Mouse (Mus musculus) hindbrain, embryonic 12.5 days (tissue): ENCODE results near the gene Sarm1. TPM values are rescaled to one million over a fixed set of nuclear protein-coding genes. Genes with fewer than 3 reads are reported as not detected.

Source experiments
- ATAC-seq: fragments of 200-750 bp; cut with Nextera tagmentation; 2 replicates; pipeline ENCODE4 v1.8.0; 2017; ENCODE audit warnings: moderate TSS enrichment; ENCODE audit not compliant: low FRiP score
- H3K27ac ChIP-seq: fragments of 300-500 bp; sonication (generic); 2 replicates; pipeline ENCODE4 v1.5.1; 2016; ENCODE audit warnings: mild to moderate bottlenecking
- H3K27me3 ChIP-seq: fragments of 300-500 bp; sonication (generic); 2 replicates; pipeline ENCODE4 v1.6.1; 2016; ENCODE audit warnings: mild to moderate bottlenecking
- H3K36me3 ChIP-seq: fragments of 300-500 bp; sonication (generic); 2 replicates; pipeline ENCODE4 v1.6.1; 2016; ENCODE audit warnings: mild to moderate bottlenecking
- H3K4me1 ChIP-seq: fragments of 300-500 bp; sonication (generic); 2 replicates; pipeline ENCODE4 v1.6.1; 2016
- H3K4me2 ChIP-seq: fragments of 300-500 bp; sonication (generic); replicated peaks from 2 replicates; pipeline ENCODE4 v1.6.1; 2016; ENCODE audit warnings: mild to moderate bottlenecking
- H3K4me3 ChIP-seq: fragments of 300-500 bp; sonication (generic); 2 replicates; pipeline ENCODE4 v1.5.1; 2016; ENCODE audit warnings: mild to moderate bottlenecking
- H3K9ac ChIP-seq: fragments of 300-500 bp; sonication (generic); 2 replicates; pipeline ENCODE4 v1.6.1; 2016; ENCODE audit warnings: mild to moderate bottlenecking, moderate library complexity
- H3K9me3 ChIP-seq: fragments of 300-500 bp; sonication (generic); replicated peaks from 2 replicates; pipeline ENCODE4 v1.6.1; 2016; ENCODE audit warnings: mild to moderate bottlenecking
- WGBS: fragments of 180-500 bp; shearing (Covaris S2); methylation state at CpG from one replicate; pipeline ENCODE4 v1.1.7; 2016; 5-methylcytosine and 5-hydroxymethylcytosine counted together
- polyA plus RNA-seq: library from polyadenylated mRNA; unstranded; fragments of >200 nt; fragmentation: Nextera tagmentation; extraction: Ambion mirVana; gene quantifications from 2 replicates; pipeline ENCODE4 v1.2.1, GENCODE M21; 2016

The Sarm1 gene
- polyA plus RNA-seq, 1 experiment from 2014 or later, result 33.7 TPM

- H3K36me3 ChIP-seq, result no peaks in the 10 kb centered on the region
- H3K27ac ChIP-seq, result no peak overlapping the region
- H3K9ac ChIP-seq, result no peak overlapping the region
- no peak overlapping the region for H3K4me3 ChIP-seq
- peaks cover 12% of the 10 kb centered on the region for H3K27me3 ChIP-seq
- 77% methylated on average over 2 of the region's 2 CpGs for WGBS
- H3K4me2 ChIP-seq, result no peak overlapping the region
- H3K9me3 ChIP-seq, result no peaks in the 10 kb centered on the region
- no peaks in the 10 kb centered on the region for H3K4me1 ChIP-seq
- ATAC-seq, result no peak
Measured at GRCm38 (mm10) chr11:78424352-78424751, 73.2 kb downstream of the Sarm1 start.

Other genes starting within 250 kb of the Sarm1 start
- gene 2610507B11Rik, start 236.0 kb downstream of the Sarm1 start, polyA plus RNA-seq, result 80.4 and 80.7 TPM in 2 replicates
- gene BC030499, start 206.9 kb downstream of the Sarm1 start, polyA plus RNA-seq, result 0.34 and 0.51 TPM in 2 replicates
- 29.4 and 35.9 TPM in 2 replicates for gene Spag5, start 196.2 kb downstream of the Sarm1 start, polyA plus RNA-seq
- gene Aldoc, start 174.8 kb downstream of the Sarm1 start, polyA plus RNA-seq, result 16.8 and 20.1 TPM in 2 replicates
- gene Pigs, start 169.3 kb downstream of the Sarm1 start, polyA plus RNA-seq, result 76.9 and 77.1 TPM in 2 replicates
- gene Unc119, start 154.3 kb downstream of the Sarm1 start, polyA plus RNA-seq, result 86.0 and 92.7 TPM in 2 replicates
- not detected in 2 replicates for gene Foxn1, start 111.2 kb downstream of the Sarm1 start, polyA plus RNA-seq
- gene Slc13a2, start 75.5 kb downstream of the Sarm1 start, polyA plus RNA-seq, result not detected in 2 replicates
- gene Slc46a1, start 32.1 kb downstream of the Sarm1 start, polyA plus RNA-seq, result 17.5 and 17.9 TPM in 2 replicates
- 118 and 156 TPM in 2 replicates for gene Vtn, start 1.3 kb upstream of the Sarm1 start, polyA plus RNA-seq
- gene Sebox, start 5.7 kb upstream of the Sarm1 start, polyA plus RNA-seq, result not detected in 2 replicates
- 75.2 and 81.1 TPM in 2 replicates for gene Tmem199, start 14.4 kb upstream of the Sarm1 start, polyA plus RNA-seq
- 166 and 176 TPM in 2 replicates for gene Poldip2, start 14.4 kb upstream of the Sarm1 start, polyA plus RNA-seq
- 59.8 and 61.4 TPM in 2 replicates for gene Tnfaip1, start 38.6 kb upstream of the Sarm1 start, polyA plus RNA-seq
- 108 and 127 TPM in 2 replicates for gene Ift20, start 38.6 kb upstream of the Sarm1 start, polyA plus RNA-seq
- gene Tmem97, start 53.0 kb upstream of the Sarm1 start, polyA plus RNA-seq, result 44.2 and 47.3 TPM in 2 replicates
- gene Nlk, start 199.6 kb upstream of the Sarm1 start, polyA plus RNA-seq, result 25.3 and 26.6 TPM in 2 replicates